Mouse (Mus musculus): ENCODE measurements around the gene Ltn1.

Ltn1 gene

GRCm38 (mm10) chr16:87432033-87432814 is at the start of gene Ltn1:
Gene Ltn1 (minus strand): TSS chr16:87432612.
- peak; percentile 98 for DNase-seq

- DNase-seq = no peak
These were observed 38.2 kb upstream of the Ltn1 start for GRCm38 (mm10) chr16:87470579-87470978.

GRCm38 (mm10) chr16:87458752-87459151 is 26.3 kb upstream of the Ltn1 start:
- no peak for DNase-seq

GRCm38 (mm10) chr16:87455180-87455611 is 22.8 kb upstream of the Ltn1 start:
- no peak for DNase-seq

GRCm38 (mm10) chr16:87454419-87455179 is 22.2 kb upstream of the Ltn1 start, which contains the start of gene Usp16:
Gene Usp16 (plus strand): TSS chr16:87454703.
- peak; percentile 89 for DNase-seq

- DNase-seq = no peak
These were observed 20.8 kb upstream of the Ltn1 start for GRCm38 (mm10) chr16:87453226-87453625.

GRCm38 (mm10) chr16:87445528-87445927 is 13.1 kb upstream of the Ltn1 start:
- no peak for DNase-seq

- DNase-seq = no peak
These were observed 12.7 kb upstream of the Ltn1 start for GRCm38 (mm10) chr16:87445110-87445509.

GRCm38 (mm10) chr16:87444071-87444470 is 11.7 kb upstream of the Ltn1 start:
- no peak for DNase-seq

- DNase-seq = no peak
These were observed 10.8 kb upstream of the Ltn1 start for GRCm38 (mm10) chr16:87443245-87443644.

GRCm38 (mm10) chr16:87442291-87442690 is 9.9 kb upstream of the Ltn1 start:
- no peak for DNase-seq

- DNase-seq = peak; percentile 31
These were observed 8.7 kb upstream of the Ltn1 start for GRCm38 (mm10) chr16:87441089-87441488.

- DNase-seq = peak; percentile 91
These were observed 7.8 kb upstream of the Ltn1 start, which contains the start of gene Rwdd2b for GRCm38 (mm10) chr16:87440184-87440686. Gene Rwdd2b (minus strand): TSS chr16:87440573.

- DNase-seq = no peak
These were observed 6.3 kb upstream of the Ltn1 start for GRCm38 (mm10) chr16:87438697-87439096.

GRCm38 (mm10) chr16:87437096-87437495 is 4.7 kb upstream of the Ltn1 start:
- DNase-seq = no peak

- DNase-seq = no peak
These were observed 3.2 kb upstream of the Ltn1 start for GRCm38 (mm10) chr16:87435411-87436205.

- no peak for DNase-seq
These were observed 2.5 kb upstream of the Ltn1 start for GRCm38 (mm10) chr16:87434946-87435345.

- no peak for DNase-seq
These were observed 1.9 kb upstream of the Ltn1 start for GRCm38 (mm10) chr16:87434266-87434665.

- DNase-seq = no peak
These were observed 4.9 kb downstream of the Ltn1 start for GRCm38 (mm10) chr16:87427516-87427915.

- DNase-seq = no peak
These were observed 11.8 kb downstream of the Ltn1 start for GRCm38 (mm10) chr16:87420662-87421061.

GRCm38 (mm10) chr16:87405001-87405400 is 27.4 kb downstream of the Ltn1 start:
- DNase-seq = no peak

- DNase-seq = peak; percentile 43
These were observed 38.4 kb downstream of the Ltn1 start for GRCm38 (mm10) chr16:87393813-87394548.

Measured in cerebellum, adult 11-12 months (tissue).